Mouse (Mus musculus) WW6 (cell line): ENCODE data around the gene Sox6.

ENCODE experiments used
- DNase-seq: peaks from one replicate; pipeline ENCODE4 v3.0.0-alpha.2; 2013; ENCODE audit warnings: low read depth, low spot score

Gene Sox6

DNA sequence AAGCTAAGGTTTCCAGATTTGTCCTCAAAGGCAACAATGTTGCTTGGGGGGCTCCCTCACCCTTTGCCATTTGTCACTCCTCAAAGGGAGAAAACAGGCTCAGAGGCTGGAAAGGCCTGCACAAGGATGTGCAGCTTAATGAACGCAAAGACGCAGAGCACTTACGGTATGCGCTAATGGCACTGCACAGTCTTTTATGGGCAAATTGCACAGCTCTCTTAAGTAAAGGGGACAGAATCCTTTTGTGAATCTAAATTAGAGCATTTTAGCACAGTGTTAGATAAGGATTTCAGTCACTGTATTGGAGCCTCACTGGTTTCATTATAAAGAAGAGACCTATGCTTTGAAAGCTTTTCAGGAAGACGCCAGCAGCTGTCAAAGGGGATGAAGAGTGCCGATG lies 375.2 kb downstream of the Sox6 start:
- no peak for DNase-seq

DNA sequence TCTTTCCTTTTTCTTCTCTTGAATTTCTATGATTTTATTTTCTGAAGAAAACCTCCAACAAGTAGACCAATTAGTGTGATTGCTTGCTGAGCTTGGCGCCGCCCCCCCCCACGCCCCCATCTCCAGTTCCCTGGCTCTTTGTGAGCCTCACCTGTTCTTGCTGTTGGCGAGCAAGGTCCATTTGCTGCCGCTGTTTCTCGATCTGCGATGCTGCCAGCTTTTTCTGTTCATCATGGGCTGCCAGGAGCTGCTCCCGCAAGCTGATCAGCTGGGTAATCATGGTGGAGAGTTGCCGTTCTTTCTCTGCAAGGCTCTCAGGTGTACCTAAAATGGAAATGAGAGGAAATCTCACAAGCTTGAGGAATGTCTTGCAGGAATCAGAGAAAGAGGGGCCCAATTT lies 376.5 kb downstream of the Sox6 start:
- no peak for DNase-seq

DNA sequence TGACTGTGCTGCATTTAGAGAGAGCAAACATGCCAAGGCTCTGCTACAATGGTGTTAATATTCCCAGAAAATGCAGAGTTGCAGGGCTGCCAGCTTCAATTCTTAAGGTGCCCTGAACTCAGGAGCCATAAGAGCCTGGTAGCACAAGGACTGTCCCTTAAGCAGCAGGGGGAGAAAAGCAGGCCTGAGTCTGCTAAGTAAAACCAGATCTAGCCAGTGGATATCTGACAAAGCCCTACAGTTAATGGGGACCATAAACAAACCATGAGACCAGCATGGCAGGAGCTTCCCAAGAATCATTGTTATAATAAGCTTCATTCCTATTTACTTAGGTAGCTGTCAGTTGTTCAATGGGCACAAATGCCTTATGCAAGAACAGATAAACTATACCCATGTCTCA lies 391.9 kb downstream of the Sox6 start:
- DNase-seq = no peak

DNA sequence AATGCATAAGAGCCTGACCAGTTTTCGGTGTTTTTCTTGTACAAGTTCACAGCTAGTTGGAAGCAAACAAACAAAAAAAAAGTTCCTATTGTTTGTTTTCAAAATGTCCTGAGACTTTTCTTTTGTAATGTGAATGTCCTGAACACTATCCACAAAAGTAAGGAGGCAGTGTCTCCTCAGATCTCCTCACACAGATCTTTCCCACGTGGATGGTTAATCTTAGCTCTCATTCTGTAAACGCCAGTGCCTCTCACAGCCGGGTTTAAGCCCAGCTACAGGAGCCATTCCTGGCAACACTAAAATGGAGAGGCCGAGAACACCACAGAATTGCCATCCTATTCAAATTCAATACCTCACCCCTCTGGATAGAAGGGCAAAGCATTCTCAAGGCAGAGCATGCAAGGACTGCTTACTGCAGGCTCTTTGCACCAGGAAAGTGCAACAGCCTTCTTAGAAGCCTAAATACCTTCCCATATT lies 392.6 kb downstream of the Sox6 start:
- DNase-seq = no peak

DNA sequence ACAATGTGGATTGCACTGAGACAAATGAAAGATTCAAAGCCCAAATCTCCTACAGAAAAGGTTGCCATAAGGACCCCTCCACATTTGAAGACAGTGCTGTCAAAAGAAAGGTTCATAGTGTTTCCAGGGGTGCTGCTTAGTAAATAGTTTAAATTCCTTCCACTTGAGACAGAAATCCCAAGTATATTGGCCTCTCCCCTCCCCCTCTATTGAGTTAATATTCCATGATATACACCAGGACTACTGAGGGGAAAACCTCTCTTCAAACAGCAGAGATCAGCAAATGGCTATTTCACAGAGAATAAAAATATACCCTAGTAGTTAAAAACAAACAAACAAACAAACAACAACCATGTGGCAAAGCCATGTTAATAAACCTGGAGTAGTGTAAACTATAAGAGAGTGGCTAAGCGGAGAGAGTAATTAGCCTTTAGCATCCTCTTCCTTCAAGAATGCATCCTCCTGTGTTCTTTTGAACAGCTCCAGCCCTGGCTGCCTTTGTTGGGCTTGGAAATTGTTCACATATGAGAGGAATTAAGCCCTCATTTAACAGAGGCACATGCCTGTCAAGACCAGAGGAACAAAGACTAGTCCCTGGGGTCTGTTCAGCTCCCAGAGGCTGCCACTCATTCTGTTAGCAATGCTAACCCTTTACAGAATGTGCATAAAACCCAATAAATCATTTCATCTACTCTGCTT lies 393.2 kb downstream of the Sox6 start:
- DNase-seq = no peak

DNA sequence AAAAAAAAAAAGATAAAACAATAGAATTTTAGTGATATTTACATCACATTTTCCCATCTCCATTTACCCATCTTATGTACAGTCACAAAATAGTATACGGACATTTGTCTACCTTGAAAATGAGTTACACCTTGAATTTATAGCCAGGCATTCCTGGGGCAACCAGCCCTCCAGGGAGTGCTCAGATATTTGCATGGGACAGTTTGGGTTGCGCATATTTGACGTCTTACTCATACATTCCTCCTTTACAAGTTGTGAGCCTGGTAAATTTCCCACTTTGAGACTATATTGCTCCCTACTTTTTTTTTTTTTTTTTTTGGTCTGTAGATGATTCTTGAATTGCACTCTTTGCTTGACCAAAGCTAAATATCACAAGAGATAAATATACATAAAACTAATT lies 407.9 kb downstream of the Sox6 start:
- no peak for DNase-seq

DNA sequence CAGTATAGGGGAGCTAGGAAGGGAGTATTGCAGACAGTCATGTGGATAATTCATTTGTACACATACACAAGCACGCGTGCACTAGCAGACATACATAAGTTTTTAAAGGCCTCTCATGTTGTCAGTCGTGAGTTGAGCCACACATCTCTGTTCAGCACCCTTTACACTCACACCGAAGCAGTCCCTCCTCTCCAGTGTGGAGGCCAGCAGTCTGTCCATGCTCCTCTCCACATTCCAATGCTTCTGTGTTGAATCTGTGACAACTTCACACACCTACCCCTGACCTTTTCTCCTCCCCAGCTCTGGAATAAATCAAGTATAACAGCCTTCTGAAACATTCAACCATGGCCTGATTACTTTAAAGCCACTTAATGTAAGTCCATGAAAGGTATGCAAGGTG lies 408.3 kb downstream of the Sox6 start:
- no peak for DNase-seq

DNA sequence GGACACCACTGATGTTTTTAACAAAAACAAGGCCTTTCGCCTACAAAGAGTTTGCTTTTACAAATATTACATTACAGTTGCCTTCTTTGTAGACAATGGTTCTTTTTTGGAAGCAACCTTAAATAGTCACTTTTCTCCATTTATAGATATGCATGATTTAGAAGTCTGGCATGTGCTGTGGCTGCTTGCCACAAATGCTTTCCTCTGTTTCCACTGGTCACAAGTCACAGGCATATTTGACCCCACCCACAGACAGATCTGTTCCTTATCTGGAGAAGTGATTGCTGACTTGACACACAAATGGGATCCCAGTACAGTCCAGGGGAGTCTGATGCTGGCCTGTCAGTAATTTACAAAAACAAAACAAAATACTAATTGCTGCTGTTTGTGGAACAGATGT lies 409.8 kb downstream of the Sox6 start:
- no peak for DNase-seq

DNA sequence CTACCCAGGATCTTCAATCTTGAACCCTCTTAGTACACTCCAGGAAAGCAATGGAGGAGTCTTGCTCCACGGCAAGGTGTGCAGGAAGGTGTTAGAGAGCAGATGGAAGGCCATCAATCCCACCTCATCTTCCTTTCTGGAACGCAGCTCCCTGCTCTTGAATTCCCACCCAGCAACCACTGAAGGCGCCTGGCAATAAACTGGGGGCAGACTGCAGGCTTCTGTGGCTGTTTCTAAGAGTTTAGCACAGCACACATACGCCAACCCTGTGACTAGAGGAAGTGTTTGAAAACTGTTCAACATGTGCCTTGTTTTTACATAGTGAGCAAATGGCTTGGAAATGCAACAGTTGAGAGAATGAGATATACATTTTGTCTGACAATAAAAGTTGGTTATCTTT lies 412.6 kb downstream of the Sox6 start:
- no peak for DNase-seq

DNA sequence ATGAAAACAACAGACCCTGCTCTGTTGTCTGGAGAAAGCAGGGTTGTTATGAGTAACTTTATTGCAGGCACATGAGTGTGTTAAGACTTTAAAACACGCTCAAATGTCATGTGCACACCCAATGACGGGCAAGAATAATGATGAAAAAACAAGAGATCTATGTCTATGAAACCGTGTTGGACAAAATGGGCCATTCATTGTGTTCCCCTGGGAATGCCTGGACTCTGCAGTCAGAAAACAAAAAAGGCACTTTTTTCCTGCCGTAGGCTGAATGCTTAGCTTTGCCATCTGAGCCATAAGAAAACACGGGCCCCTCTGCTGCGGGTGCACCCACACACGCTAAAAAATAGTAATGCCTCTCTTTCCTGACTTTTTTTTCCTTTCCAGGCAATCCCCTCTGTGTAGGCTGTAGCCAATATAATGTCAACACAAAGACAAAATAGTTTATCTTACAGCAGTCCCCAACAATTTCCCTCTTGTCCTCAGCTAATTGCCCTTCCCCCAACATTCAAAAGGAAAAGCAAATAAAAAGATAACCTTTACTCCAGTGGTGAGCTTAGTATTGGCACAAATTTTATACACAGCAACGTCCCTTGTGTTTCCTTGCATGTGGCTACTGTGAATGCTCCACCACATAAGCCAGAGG lies 413.6 kb downstream of the Sox6 start:
- no peak for DNase-seq

DNA sequence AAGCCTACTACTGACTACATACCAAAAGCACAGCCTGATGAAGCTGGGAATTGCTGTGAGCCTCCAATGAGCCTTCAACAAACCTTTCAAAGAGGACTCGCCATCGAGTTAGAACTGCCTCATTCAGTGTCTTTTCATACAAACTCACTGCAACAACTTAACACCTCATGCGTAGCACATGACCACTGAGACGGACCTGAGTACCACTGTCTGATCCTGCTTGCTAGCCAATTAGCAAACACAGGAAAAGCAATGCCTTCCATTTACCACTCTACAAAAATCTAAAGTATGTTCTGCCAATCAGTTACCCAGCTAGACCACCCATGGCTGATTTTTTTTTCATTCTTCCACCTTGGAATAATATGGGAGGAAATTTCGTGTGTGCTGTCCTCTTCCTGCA lies 414.1 kb downstream of the Sox6 start:
- no peak for DNase-seq

DNA sequence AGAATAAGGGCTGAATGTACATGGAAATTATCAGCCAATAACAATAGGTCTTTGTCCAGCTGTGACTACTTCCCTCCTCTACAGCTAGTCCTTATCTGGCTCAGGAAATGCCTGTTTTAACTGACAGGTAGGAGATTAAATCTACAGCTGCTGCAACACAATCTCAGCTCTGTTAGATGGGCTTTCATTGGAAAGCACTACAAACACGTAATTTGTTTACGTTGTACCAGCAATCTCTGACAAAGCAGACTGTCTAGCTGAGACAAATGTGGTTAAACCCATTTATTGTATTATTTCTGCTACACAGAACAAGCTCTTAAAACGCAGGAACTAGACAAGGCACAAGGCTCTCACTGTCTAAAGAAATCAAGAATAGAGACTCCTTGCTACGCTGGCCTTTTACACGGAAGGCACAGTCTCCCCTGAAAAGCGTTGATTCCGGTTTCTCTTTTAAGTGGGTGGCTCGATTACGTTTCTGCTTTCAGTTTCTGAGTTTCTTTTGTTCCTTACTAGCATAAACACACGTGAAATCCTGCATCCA lies 422.8 kb downstream of the Sox6 start:
- DNase-seq = no peak

DNA sequence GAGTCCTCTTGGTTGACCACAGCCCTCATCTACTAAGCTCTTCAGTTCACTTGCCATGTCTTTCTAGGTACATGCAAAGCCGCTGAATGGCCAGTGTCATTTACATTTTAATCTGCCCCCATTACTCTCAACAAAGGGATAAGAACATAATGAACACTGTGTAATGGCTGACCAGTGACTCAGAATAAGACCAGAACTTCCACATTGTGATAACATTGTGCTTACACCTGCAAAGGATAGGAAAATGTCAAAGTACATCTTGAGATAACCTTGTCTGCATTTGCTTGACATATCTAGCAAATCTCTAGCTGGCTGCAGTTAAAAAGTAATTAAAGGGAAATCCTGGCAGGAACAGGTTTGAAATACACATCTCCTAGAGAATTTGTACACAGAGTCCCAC lies 431.1 kb downstream of the Sox6 start:
- no peak for DNase-seq

DNA sequence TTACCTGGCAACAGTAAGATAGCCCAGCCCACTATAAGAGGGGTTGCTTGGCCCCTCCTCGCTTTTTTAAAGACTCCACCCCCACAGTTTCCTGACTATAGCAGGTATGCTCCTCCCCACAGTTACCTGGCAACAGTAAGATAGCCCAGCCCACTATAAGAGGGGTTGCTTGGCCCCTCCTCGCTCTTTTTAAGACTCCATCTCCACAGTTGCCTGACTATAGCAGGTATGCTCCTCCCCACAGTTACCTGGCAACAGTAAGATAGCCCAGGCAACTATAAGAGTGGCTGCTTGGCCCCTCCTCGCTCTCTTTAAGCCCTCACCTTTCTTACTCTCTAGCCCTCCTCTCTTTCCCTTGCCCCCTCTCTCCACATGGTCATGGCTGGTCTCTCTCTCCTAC lies 432.5 kb downstream of the Sox6 start:
- DNase-seq = peak; percentile 18

DNA sequence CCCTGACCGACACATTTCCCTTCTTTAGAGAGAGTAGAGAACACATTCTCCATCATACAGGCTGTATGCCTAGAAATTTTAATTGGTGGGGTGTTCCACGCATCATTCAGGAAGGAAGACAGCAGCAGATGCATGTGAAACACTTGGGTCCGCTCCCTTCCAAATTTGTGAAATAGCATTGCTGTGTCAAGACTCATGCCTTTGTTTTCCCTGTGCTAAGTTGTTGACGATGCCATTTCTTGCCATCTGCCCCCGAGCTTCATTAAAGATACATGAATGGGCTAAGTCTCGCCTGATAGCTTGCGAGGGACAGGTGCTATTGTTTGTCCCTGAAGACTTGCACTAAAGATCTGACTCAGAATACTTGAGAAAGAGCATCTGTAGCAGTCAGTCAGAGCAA lies 433.7 kb downstream of the Sox6 start:
- DNase-seq = no peak

DNA sequence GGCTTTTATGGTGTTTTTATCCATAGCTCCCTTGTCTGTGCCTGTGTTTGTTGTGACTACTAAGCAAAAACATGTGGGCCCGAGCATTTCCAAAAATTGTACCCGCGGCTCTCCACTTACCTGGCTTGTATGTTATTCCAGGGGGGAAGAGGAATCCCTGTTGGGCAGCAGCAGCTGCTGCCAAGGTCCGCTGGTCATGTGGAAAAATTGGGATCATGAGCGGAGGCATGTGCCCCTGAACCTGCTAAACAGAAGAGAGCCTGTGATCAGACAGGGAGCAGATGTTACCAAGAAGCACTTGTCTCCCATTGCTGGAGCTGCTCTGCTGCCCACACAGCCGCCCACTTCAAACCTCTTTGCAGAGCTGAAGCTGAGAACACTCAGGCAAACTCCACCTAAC lies 441.2 kb downstream of the Sox6 start:
- no peak for DNase-seq

DNA sequence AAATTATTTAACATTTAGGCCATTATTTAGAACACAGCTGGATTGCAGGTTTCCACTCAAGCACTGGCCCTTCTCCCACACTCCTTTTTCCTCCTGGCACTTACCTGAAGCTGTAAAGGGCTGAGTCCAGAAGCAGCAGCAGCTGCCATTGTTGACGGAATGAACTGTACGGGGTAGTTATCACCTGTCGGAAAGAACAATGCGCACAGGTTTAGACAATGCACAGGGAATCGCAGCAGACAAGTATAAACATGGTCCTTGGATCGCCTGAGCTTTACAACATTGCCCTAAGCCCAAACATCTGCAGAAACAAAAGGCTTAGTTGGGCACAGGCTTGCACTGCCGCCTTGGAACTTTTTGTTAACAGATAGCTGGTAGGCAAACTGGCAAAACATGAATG lies 458.1 kb downstream of the Sox6 start:
- DNase-seq = no peak

DNA sequence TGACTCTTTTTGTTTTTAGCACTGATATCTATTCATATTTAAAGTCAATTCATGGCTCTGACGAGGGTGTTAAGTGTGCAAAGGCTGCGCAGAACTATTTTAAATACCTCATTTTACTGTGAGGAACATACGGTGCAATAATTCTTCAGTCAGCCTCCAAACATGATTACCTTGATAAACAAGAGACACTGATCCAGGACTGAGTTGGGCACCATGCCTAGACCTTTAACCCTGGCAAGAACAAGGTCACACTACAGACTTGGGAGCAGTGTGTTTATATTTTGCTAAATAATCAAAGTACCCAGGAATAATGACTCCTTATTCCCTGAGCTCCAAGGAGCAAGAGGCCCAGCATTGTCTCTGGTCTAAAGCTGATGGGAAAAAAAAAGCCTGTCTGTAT lies 458.8 kb downstream of the Sox6 start:
- no peak for DNase-seq

DNA sequence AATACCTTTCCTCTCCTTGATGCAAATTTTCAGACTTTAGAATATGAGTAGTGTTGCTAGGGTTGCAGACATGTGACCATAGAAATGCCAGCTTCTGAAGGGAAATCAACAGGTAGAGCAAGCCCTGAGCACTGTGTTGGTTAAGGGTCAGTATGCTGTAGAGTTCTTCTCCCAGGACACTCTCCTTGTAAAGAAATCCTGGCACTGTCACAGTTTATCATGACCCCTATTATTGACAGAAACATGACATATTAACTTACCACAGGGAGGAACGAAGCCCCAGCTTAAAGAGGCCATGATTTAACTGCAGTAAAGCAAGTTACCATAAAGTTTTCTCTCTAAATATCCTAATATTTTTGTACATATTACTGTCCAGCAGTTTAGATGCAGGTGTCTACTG lies 462.2 kb downstream of the Sox6 start:
- DNase-seq = no peak

DNA sequence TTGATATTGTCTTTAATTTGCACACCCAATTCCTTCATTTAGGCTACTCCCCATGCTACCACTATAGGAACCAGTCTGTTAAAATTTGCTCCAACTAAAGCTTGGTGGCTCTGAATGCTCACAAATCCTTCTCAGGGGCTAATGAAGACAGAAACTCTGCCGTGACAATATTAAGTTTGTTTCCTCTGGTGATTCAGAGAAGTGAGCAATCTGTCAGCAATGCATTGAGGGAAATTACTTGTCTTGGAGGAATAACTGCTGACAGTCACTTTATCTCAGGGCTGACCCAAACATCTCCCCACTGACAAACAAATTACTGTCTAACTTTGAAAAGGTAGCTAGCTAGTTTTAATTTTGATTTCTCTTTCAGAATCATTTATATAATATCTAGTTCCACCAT lies 463.8 kb downstream of the Sox6 start:
- DNase-seq = no peak

DNA sequence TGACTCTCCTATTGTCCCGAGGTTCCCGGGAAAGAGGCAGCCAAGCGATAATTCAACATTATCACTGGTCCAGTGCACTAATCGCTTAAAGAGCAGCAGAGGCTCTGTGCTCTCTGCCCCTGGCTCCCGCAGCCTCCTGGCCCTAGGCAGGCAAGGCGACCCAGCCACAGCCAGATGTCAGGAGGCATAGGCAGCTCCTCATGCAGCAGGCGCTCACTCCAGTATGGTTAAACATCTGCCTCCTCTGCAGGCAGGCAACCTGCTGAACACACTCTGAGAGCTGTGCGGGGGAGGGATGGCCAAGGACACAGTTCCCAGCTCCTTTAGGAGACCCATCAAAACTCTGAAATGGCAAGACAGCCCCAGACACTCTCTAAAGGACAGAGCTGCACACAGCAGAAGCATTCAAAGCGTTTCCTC lies 469.8 kb downstream of the Sox6 start:
- DNase-seq = no peak

DNA sequence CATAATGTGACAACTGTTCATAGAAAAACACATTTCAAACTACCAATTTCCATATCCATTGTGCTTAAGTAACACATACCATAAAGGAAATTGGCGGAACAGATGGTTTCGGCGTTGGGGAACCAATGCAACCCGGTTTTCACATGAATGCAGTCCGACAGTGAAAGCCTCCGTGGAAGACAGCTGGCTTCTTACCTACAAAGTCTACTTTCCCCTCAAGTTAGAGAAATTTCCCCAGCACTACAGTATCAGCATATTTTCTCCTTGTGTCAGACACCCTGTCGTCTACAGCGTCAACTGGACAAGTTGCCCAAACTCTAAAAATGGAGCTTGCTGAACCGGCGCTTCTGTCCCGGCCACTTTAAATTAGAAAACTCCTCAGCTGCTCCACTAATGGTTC lies 470.3 kb downstream of the Sox6 start:
- no peak for DNase-seq

DNA sequence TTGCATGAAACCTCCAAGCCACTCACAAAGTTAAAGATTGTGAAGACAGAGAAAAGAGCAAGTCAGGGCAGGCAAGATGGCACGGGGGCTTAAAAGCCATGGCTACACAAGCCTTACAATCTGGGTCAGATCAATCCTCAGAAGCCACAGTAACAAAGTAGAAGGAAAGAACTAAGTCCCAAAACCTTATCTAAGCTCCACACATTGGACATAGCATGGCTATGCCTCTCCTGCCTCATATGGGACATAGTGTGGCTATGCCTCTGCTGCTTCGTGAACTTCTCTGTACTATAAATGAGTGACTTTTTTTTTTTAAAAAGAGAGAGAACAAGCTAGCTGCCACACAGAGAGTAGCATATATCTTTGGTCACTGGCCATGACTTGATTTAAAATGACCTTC lies 471.8 kb downstream of the Sox6 start:
- no peak for DNase-seq
